Mouse (Mus musculus) forebrain, embryonic 10.5 days (tissue): ENCODE measurements around the gene Lsamp. TPM values are rescaled to one million over a fixed set of nuclear protein-coding genes. Genes with fewer than 3 reads are reported as not detected.
A peak's percentile ranks its signal among the peaks of the same experiment; 100 is the strongest.

Experiments
- DNase-seq: peaks from one replicate; pipeline ENCODE4 v3.0.0-alpha.2; 2017; ENCODE audit warnings: low spot score; ENCODE audit errors: extremely low spot score
- H3K27ac ChIP-seq: fragments of 300-500 bp; sonication (generic); 2 replicates; pipeline ENCODE4 v1.5.1; 2016; ENCODE audit warnings: mild to moderate bottlenecking
- H3K27me3 ChIP-seq: fragments of 300-500 bp; sonication (generic); 2 replicates; pipeline ENCODE4 v1.6.1; 2016; ENCODE audit warnings: mild to moderate bottlenecking; ENCODE audit not compliant: poor library complexity, severe bottlenecking
- H3K36me3 ChIP-seq: fragments of 300-500 bp; sonication (generic); replicated peaks from 2 replicates; pipeline ENCODE4 v1.6.1; 2016; ENCODE audit warnings: mild to moderate bottlenecking, moderate library complexity
- H3K4me1 ChIP-seq: fragments of 300-500 bp; sonication (generic); 2 replicates; pipeline ENCODE4 v1.6.1; 2016
- H3K4me3 ChIP-seq: fragments of 300-500 bp; sonication (generic); 2 replicates; pipeline ENCODE4 v1.5.1; 2016; ENCODE audit warnings: mild to moderate bottlenecking, moderate library complexity
- H3K9me3 ChIP-seq: fragments of 300-500 bp; sonication (generic); 2 replicates; pipeline ENCODE4 v1.6.1; 2016; ENCODE audit warnings: mild to moderate bottlenecking, moderate library complexity
- WGBS: fragments of 180-500 bp; shearing (Covaris S2); methylation state at CpG from one replicate; pipeline ENCODE4 v1.1.7; 2016; 5-methylcytosine and 5-hydroxymethylcytosine counted together
- polyA plus RNA-seq: library from polyadenylated mRNA; unstranded; fragments of >200 nt; fragmentation: Nextera tagmentation; extraction: Ambion mirVana; gene quantifications from 2 replicates; pipeline ENCODE4 v1.2.1, GENCODE M21; 2016

Gene Lsamp
- polyA plus RNA-seq, 1 experiment from 2014 or later: 13.7 TPM

DNA sequence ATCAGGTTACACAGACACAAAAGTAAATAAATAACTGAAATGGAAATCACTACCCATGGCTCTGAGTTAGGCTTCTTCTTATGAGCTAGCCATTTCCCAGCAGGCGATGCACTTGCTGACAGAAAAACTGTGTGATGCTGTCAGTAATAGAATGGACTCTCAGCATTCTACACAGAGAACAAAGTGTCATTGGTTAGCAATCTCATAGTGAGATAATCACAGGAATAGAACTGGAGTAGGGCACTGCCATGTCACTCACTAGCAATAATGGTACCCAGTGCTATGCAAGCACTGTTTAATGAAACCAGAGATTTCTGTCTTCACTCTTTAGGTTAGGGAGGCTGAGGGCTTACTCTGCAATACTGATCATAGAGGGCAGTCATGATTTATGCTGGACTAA is 669.3 kb downstream of the Lsamp start:
- no peak overlapping the region for H3K4me3 ChIP-seq
- no peak for DNase-seq
- 86% methylated on average over 1 of the region's 1 CpGs for WGBS
- H3K9me3 ChIP-seq: no peaks in the 10 kb centered on the region
- H3K27me3 ChIP-seq: no peaks in the 10 kb centered on the region
- no peak overlapping the region for H3K27ac ChIP-seq
- H3K4me1 ChIP-seq: no peaks in the 10 kb centered on the region
- H3K36me3 ChIP-seq: no peaks in the 10 kb centered on the region

DNA sequence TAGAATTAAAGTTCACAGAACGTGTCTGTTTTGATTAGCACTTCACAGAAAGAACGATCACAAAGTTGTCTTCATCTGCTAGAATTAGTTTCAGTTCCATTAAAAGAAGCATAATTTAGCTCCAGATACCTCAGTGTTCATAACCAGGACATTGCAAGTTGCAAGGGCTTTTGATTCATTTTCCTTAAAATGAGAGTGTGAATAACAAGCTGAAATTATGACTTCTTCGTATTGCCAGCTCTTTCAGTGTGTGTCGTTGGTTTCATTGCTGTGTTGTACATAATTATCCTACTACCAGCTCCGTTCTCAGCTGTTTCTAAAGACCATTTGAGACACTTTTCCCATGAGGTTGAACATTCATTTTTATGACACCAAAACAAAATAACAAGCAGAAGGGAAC is 672.2 kb downstream of the Lsamp start:
- Histone ChIP-seq H3K27me3 (no peaks in the 10 kb centered on the region), H3K36me3 (no peaks in the 10 kb centered on the region), H3K9me3 (no peaks in the 10 kb centered on the region), H3K4me3 (no peak overlapping the region), H3K27ac (no peak overlapping the region), H3K4me1 (no peaks in the 10 kb centered on the region)
- 86% methylated on average over 5 of the region's 5 CpGs for WGBS
- no peak for DNase-seq

DNA sequence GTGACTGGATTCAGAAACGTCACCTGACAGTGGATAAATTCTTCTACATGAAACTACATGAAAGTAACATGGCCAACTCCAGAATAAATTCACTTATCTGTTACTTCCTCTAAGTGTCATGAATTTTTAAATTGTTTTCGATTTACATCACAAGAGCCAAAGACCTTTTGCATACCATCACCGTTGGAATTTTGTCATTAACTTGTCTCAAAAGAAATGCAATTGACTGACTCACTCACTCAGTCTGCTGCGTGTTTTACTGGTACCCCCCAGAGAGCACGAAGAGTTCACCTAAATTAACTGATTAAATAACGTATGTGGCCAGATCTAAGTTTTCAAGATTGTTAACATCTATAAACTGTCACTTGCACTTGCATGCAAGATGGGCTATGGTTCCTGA is 672.7 kb downstream of the Lsamp start:
- 59% methylated on average over 6 of the region's 6 CpGs for WGBS
- Histone ChIP-seq H3K27me3 (no peaks in the 10 kb centered on the region), H3K36me3 (no peaks in the 10 kb centered on the region), H3K4me3 (no peak overlapping the region), H3K27ac (no peak overlapping the region), H3K9me3 (no peaks in the 10 kb centered on the region), H3K4me1 (no peaks in the 10 kb centered on the region)
- no peak for DNase-seq

DNA sequence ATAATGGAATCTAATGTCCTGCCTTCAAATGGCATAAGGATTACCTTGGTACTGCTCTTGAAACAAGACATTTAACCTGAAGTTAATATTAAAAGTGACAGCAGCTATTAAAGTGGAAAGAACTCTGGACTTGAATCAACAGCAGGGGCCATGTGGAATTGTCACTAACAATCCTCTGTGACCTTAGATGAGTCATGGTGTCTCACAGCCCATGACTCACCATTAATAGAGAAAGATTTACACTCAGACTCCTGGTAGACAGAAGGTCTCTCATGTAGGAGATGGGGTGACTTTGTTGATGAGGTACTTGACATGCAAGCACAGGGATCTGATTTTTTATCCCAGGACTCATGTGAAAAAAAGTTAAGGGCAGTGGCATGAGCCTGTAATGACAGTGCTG is 701.4 kb downstream of the Lsamp start:
- Histone ChIP-seq H3K4me1 (no peaks in the 10 kb centered on the region), H3K27me3 (no peaks in the 10 kb centered on the region), H3K27ac (no peak overlapping the region), H3K4me3 (no peak overlapping the region), H3K36me3 (no peaks in the 10 kb centered on the region), H3K9me3 (no peaks in the 10 kb centered on the region)
- no peak for DNase-seq

DNA sequence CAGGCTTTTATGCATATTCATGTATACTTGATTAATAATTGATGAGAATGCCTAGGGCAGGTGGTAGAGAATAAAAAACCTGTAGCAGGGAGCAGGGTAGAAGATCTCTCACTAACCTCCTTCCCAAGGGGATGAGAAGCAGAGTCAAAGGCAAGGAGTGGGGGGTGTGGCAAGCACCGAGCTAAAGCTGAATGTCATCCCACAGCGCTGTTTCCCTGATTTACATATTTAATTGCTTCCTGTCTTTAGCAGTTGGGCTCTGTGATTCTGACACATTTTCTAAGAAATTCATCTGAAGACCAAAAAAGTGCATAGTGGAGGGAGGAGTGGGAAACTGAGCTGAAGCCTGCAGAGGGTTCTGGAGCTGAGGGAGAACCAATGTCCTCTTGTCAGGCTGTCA is 708.1 kb downstream of the Lsamp start:
- Histone ChIP-seq H3K4me1 (no peaks in the 10 kb centered on the region), H3K27me3 (no peaks in the 10 kb centered on the region), H3K9me3 (no peaks in the 10 kb centered on the region), H3K4me3 (no peak overlapping the region), H3K27ac (no peak overlapping the region), H3K36me3 (no peaks in the 10 kb centered on the region)
- WGBS: 38% methylated on average over 2 of the region's 2 CpGs
- no peak for DNase-seq

DNA sequence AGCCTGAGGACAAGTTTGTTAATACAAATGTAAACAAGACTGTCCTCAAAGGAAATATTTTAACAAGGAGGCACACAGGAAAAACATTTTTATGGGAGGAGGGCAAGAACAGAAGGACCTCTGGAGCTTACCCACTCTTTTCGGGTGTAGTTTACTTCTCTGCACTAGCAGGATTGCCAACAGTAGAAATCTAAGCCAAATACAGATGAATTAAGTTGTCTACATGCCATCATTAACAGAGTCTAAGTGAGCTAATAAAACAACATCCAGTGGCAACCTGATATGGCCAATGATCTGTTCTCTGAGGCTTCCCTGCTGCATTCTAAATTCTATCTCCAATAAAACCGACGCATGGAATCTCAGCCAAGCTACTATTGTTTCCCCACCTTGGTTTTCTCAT is 713.1 kb downstream of the Lsamp start:
- WGBS: 89% methylated on average over 3 of the region's 3 CpGs

DNA sequence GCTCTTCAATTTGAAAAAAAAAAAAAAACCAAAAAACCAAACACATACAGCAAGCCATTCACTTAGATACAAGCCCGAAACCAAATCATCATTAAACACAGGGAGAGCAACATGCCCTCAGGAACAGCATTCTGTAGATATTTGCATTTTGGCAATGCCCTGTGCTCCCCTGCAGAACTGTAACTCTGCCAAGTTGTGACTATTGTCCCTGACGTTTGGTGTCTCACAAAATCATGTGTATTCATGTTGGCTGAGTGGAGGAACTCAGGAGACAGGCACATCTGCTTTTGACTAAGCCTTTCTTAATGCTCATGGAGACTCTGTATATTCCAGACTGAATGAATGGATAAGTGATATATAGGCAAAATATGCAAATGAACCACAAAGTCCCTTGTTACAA is 724.4 kb downstream of the Lsamp start:
- no peaks in the 10 kb centered on the region for H3K4me1 ChIP-seq
- DNase-seq: no peak
- H3K36me3 ChIP-seq: no peaks in the 10 kb centered on the region
- no peak overlapping the region for H3K4me3 ChIP-seq
- 73% methylated on average over 2 of the region's 2 CpGs for WGBS
- no peaks in the 10 kb centered on the region for H3K27me3 ChIP-seq
- no peaks in the 10 kb centered on the region for H3K9me3 ChIP-seq
- no peak overlapping the region for H3K27ac ChIP-seq

More for the DNA sequence above, 713.1 kb downstream of the Lsamp start:
- Histone ChIP-seq H3K4me1 (no peaks in the 10 kb centered on the region), H3K9me3 (no peaks in the 10 kb centered on the region), H3K27ac (no peak overlapping the region), H3K4me3 (no peak overlapping the region), H3K36me3 (no peaks in the 10 kb centered on the region), H3K27me3 (no peaks in the 10 kb centered on the region)
- DNase-seq: no peak

DNA sequence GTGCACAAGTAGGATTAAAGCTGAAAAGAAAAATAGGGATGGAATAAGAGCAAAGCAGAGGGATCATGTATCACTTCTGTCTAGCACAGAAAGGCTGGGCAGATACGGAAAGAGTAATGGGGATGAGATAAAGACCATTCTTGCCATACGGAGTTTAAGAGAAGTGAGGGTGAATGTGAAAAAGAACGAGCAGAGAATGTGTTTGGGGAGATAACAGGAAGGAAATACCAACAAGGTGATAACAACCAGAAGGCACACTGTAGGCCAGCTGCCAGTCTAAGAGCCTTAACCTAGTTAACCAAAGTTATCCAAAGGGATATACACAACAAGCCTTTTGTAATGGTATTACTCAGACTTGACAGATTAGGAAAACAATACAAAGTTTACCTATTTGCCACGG is 725.4 kb downstream of the Lsamp start:
- no peaks in the 10 kb centered on the region for H3K9me3 ChIP-seq
- no peak overlapping the region for H3K4me3 ChIP-seq
- DNase-seq: no peak
- WGBS: 65% methylated on average over 4 of the region's 4 CpGs
- no peaks in the 10 kb centered on the region for H3K27me3 ChIP-seq
- no peaks in the 10 kb centered on the region for H3K4me1 ChIP-seq
- H3K27ac ChIP-seq: no peak overlapping the region
- no peaks in the 10 kb centered on the region for H3K36me3 ChIP-seq

DNA sequence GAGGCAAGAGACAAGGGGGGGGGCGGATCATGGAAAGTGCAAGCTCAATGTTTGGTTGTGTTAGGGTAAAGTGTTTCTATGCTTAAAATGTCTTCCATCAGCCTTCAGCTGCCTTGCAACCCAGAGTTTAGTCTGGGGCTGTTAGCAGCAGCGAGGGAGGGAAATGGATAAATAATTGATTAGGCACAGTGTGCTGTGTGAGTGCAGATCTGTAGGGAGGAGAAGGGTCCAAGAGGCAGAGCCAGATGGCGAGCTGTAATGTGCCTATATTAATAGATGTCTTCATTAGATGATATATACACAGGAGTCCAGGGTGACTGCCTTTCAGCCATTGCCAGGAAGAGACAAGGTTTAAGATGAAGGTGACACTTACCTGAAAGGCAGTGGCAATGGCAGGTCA is 725.9 kb downstream of the Lsamp start:
- Histone ChIP-seq H3K4me1 (no peaks in the 10 kb centered on the region), H3K36me3 (no peaks in the 10 kb centered on the region), H3K27ac (no peak overlapping the region), H3K9me3 (no peaks in the 10 kb centered on the region), H3K4me3 (no peak overlapping the region), H3K27me3 (no peaks in the 10 kb centered on the region)
- no peak for DNase-seq
- 75% methylated on average over 3 of the region's 3 CpGs for WGBS

DNA sequence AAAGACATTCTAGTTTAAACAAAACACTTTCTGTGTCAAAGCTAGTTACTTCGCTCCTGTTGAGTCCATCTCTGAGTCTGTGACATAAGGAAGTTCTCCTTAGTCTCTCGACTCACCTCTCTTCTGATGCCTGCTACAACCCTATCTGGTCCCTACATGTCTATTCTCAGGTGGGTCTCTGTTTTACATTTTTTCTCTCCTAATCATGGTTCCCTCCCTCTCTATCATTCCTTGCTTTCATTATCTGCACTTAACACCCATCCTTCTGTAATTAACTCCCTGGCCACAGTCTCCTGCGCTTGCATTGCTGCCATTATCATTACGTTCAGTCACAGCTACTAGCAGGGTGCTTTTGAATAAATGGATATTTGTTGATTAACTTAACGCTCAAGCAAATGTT is 726.3 kb downstream of the Lsamp start:
- Histone ChIP-seq H3K27me3 (no peaks in the 10 kb centered on the region), H3K9me3 (no peaks in the 10 kb centered on the region), H3K4me3 (no peak overlapping the region), H3K27ac (no peak overlapping the region), H3K36me3 (no peaks in the 10 kb centered on the region), H3K4me1 (no peaks in the 10 kb centered on the region)
- DNase-seq: no peak
- 90% methylated on average over 5 of the region's 5 CpGs for WGBS

DNA sequence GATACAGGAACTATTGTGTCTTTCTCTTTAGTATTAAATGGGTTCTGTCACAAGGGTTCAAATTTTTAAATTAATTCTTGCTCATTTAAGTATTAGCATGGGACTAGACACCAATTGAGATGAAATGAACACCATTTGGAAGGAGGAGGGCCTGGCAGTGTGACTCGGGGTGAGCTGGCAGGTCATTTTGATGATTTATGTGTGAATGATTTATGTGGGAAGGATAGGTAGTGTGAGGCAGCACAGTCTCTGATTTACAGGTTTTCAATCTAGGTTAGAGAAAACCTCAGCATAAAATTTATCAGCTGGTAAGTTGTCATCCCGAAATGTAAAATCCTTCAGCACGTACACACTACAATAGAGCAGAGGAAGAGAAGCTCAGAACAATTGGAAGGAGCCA is 729.6 kb downstream of the Lsamp start:
- no peak overlapping the region for H3K4me3 ChIP-seq
- H3K4me1 ChIP-seq: no peaks in the 10 kb centered on the region
- H3K27ac ChIP-seq: no peak overlapping the region
- no peaks in the 10 kb centered on the region for H3K9me3 ChIP-seq
- 88% methylated on average over 3 of the region's 3 CpGs for WGBS
- no peak for DNase-seq
- H3K36me3 ChIP-seq: no peaks in the 10 kb centered on the region
- no peaks in the 10 kb centered on the region for H3K27me3 ChIP-seq

DNA sequence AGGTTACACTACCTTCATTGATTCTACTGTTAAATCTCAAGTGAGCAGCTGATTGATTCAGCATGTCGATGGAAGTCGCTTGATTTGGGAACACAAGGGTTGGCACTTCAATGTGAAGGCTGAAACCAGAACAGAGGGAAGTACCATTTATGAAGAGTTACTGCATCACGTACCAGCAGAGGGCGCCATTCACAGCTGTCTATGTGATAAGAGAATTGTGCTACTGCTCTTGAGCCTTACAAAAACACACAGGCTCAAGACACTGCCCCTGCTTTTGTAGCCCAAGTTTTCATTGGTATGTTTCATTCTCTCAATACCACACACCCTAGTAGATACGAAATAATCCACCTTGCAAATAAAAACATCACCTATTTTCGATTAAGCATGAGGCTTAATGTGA is 754.9 kb downstream of the Lsamp start:
- H3K9me3 ChIP-seq: no peaks in the 10 kb centered on the region
- H3K36me3 ChIP-seq: no peaks in the 10 kb centered on the region
- no peaks in the 10 kb centered on the region for H3K4me1 ChIP-seq
- no peaks in the 10 kb centered on the region for H3K27me3 ChIP-seq
- DNase-seq: peak; percentile 63
- H3K4me3 ChIP-seq: no peak overlapping the region
- no peak overlapping the region for H3K27ac ChIP-seq
- 43% methylated on average over 6 of the region's 6 CpGs for WGBS

DNA sequence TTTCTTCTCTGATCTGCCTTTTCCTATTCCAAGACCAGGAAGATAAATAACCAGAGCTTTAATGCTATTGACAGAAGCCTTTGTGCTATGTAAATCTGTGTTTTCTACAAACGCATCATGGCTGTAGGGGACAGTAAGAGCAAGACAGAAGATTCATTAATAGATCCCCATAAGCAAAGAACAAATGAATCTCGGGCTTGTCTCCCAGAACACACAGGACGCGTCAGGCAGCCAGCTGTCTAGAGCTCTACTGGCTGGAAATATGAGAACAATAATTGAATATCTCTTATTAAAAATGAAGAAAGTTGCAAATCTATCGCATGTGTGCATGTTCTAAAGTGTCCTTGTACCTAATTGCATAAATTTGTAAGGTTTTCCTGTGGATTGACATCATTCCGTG is 755.6 kb downstream of the Lsamp start:
- Histone ChIP-seq H3K27me3 (no peaks in the 10 kb centered on the region), H3K27ac (no peak overlapping the region), H3K36me3 (no peaks in the 10 kb centered on the region), H3K4me1 (no peaks in the 10 kb centered on the region), H3K4me3 (no peak overlapping the region), H3K9me3 (no peaks in the 10 kb centered on the region)
- DNase-seq: no peak
- WGBS: 91% methylated on average over 6 of the region's 6 CpGs

DNA sequence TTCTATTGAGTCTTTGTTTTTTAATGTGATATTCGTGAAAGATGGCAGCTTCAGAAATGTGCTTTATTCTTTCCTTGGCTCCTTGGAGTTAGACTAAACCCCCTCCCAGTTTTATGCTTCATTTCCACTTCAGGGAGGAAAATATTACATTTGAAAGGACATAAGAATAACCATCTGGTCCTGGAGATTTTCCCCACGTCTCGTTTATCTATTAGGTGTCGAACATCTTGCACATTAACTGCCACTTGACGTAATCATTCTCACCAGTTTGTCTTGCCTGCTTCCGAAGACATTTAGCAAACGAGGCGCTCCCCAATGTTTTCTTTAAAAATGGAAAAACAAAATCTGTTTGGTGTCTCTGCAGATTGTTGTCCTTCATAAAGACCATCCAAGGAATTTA is 756.1 kb downstream of the Lsamp start:
- Histone ChIP-seq H3K4me1 (no peaks in the 10 kb centered on the region), H3K36me3 (no peaks in the 10 kb centered on the region), H3K27ac (no peak overlapping the region), H3K9me3 (no peaks in the 10 kb centered on the region), H3K4me3 (no peak overlapping the region), H3K27me3 (no peaks in the 10 kb centered on the region)
- no peak for DNase-seq
- 92% methylated on average over 8 of the region's 8 CpGs for WGBS
